In the genomic region with DNA sequence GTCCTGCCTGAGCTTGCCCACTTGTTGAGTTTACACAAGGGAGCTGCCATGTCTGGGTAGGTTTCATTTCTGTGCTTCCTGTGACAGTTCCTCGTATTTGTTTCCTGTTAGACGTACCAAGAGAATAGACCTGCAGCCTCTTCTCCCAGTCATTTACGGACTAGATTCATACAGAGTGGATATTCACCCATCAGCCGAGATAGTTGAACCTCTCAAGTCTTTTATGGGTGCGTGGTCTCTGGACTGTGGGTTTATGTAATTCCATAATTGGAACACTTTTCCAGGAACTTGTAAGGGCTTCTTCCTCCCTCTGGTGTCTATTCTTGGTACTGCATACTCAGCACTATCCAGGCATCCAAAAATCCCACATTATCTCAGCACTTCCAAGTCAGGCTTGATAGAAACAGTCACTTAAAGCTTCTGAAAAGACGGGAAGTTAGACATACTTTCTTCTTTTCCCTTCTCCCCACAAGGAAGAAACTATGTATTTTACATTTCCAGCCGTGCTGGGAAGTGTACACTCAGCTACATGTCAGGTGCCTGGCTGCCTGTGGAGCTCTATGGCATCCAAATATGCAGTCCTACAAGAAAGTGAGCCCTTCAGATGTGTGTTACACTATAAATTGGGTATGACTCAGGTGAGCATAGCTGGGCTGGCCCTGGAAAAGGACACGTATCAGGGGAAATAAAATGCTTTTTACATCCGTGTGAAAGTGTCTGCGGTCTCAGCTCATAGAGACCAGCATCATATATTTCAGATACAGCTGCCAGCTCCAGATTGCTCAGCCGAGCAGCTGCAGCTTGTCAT, we compare ENCODE assay signal across 8 mouse cellular contexts. TPM values are rescaled to one million over a fixed set of nuclear protein-coding genes. Genes with fewer than 3 reads are reported as not detected.
DNase-seq lines count a peak whose midpoint lies in the region; ATAC-seq and TF ChIP-seq lines count a peak whose summit lies in the region.

No protein-coding gene starts in this region.

- TF ChIP-seq CTCF in gastrocnemius, adult 2 months (IDR thresholded peaks at IDR 0.05), result peak; percentile 90; the same call in 1 of the 2 replicates

- H3K9ac ChIP-seq in hindbrain, embryonic 14.5 days, result peak overlapping the region; percentile 7; the same call in 1 of the 2 replicates
- H3K9ac ChIP-seq in stomach, embryonic 16.5 days (ENCODE audit: low read length), result no peak overlapping the region

- peak; percentile 40 for ATAC-seq in hindbrain, embryonic 14.5 days (ENCODE audit: low FRiP score)
- 0 out of 2 replicates have a peak, but pooled peaks have one; percentile 32 for ATAC-seq in stomach, embryonic 16.5 days (ENCODE audit: insufficient read depth, low FRiP score)

- intact Hi-C loops in gastrocnemius, adult 2 months (cut with DNase I), result loop anchor here (1.0 kb wide), 1 partner anchor 47 kb away; no protein-coding TSS in a partner anchor

- peak overlapping the region; percentile 72 for H3K4me3 ChIP-seq in gastrocnemius, adult 2 months
- no peak overlapping the region for H3K4me3 ChIP-seq in forebrain, embryonic 10.5 days
- H3K4me3 ChIP-seq in hindbrain, embryonic 14.5 days (replicated peaks; ENCODE audit: low read length), result no peak overlapping the region
- 0 out of 2 replicates have a peak overlapping the region, but pooled peaks have one; percentile 14 for H3K4me3 ChIP-seq in stomach, embryonic 16.5 days (replicated peaks; ENCODE audit: low read length)

- peak overlapping the region; percentile 11; the same call in 1 of the 2 replicates for H3K4me2 ChIP-seq in hindbrain, embryonic 14.5 days (replicated peaks)
- H3K4me2 ChIP-seq in stomach, embryonic 16.5 days (ENCODE audit: low read depth, low read length), result peak overlapping the region; percentile 43; the same call in 1 of the 2 replicates

- 78% methylated on average over 11 of the region's 11 CpGs for WGBS in forebrain, embryonic 10.5 days
- 59% methylated on average over 11 of the region's 11 CpGs for WGBS in hindbrain, embryonic 14.5 days
- WGBS in stomach, embryonic 16.5 days, result 57% methylated on average over 11 of the region's 11 CpGs

- peaks cover 7% of the 10 kb centered on the region; the same call in 1 of the 2 replicates for H3K36me3 ChIP-seq in forebrain, embryonic 10.5 days (replicated peaks)
- peaks cover 11% of the 10 kb centered on the region for H3K36me3 ChIP-seq in hindbrain, embryonic 14.5 days (replicated peaks; ENCODE audit: control insufficient read depth, insufficient read depth)
- H3K36me3 ChIP-seq in stomach, embryonic 16.5 days (ENCODE audit: control insufficient read depth, insufficient read depth, low read length), result no peaks in the 10 kb centered on the region

- peak overlapping the region; percentile 79 for H3K27ac ChIP-seq in gastrocnemius, adult 2 months
- H3K27ac ChIP-seq in forebrain, embryonic 10.5 days, result 0 out of 2 replicates have a peak overlapping the region, but pooled peaks have one; percentile 21
- 0 out of 2 replicates have a peak overlapping the region, but pooled peaks have one; percentile 14 for H3K27ac ChIP-seq in hindbrain, embryonic 14.5 days
- peak overlapping the region; percentile 37; the same call in 1 of the 2 replicates for H3K27ac ChIP-seq in stomach, embryonic 16.5 days (ENCODE audit: low read length)

- H3K9me3 ChIP-seq in forebrain, embryonic 10.5 days, result no peaks in the 10 kb centered on the region
- no peaks in the 10 kb centered on the region for H3K9me3 ChIP-seq in hindbrain, embryonic 14.5 days (ENCODE audit: control insufficient read depth, low read length)
- H3K9me3 ChIP-seq in stomach, embryonic 16.5 days (replicated peaks; ENCODE audit: control insufficient read depth, low read length), result no peaks in the 10 kb centered on the region

- DNase-seq in gastrocnemius, adult 2 months, result peak; percentile 19
- DNase-seq in gastrocnemius, postnatal 10 days, result no peak
- DNase-seq in adrenal gland, postnatal 14 days, result peak; percentile 55
- no peak for DNase-seq in forebrain, embryonic 10.5 days (ENCODE audit: extremely low spot score, low spot score)
- peak; percentile 86 for DNase-seq in hindbrain, embryonic 14.5 days (ENCODE audit: low spot score)
- peak; percentile 35 for DNase-seq in layer of hippocampus, adult 9-11 months
- peak; percentile 73 for DNase-seq in mesoderm, embryonic 11.5 days (ENCODE audit: low read depth, low spot score)

- H3K27me3 ChIP-seq in forebrain, embryonic 10.5 days (ENCODE audit: poor library complexity, severe bottlenecking), result no peaks in the 10 kb centered on the region
- no peaks in the 10 kb centered on the region for H3K27me3 ChIP-seq in hindbrain, embryonic 14.5 days (ENCODE audit: control insufficient read depth, insufficient read depth, low read length)
- H3K27me3 ChIP-seq in stomach, embryonic 16.5 days (ENCODE audit: control insufficient read depth, insufficient read depth, low read length), result no peaks in the 10 kb centered on the region

- peaks cover 5% of the 10 kb centered on the region; the same call in 1 of the 2 replicates for H3K4me1 ChIP-seq in forebrain, embryonic 10.5 days
- H3K4me1 ChIP-seq in hindbrain, embryonic 14.5 days (replicated peaks; ENCODE audit: control insufficient read depth, insufficient read depth, low read length), result no peaks in the 10 kb centered on the region
- 0 out of 2 replicates have a peak, but pooled peaks cover 3% of the 10 kb centered on the region for H3K4me1 ChIP-seq in stomach, embryonic 16.5 days (ENCODE audit: control insufficient read depth, insufficient read depth, low read length)

RNA-seq across cellular contexts. Expression of a gene that starts 20.9 kb away (rescaled TPM):
- total RNA-seq in gastrocnemius, adult 2 months (2021), result under 1 TPM; 0.70 to 0.74 TPM
- total RNA-seq in gastrocnemius, postnatal 10 days (2021), result under 1 TPM; 0.38 to 0.52 TPM
- 0.94 and 2.0 TPM in 2 replicates for total RNA-seq in adrenal gland, postnatal 14 days (2021)
- polyA plus RNA-seq in forebrain, embryonic 10.5 days (2016; fragmentation: Nextera tagmentation; extraction: Ambion mirVana), result 1.1 and 1.7 TPM in 2 replicates
- 8.3 and 8.5 TPM in 2 replicates for polyA plus RNA-seq in hindbrain, embryonic 14.5 days (2014; fragmentation: Nextera tagmentation; extraction: Ambion mirVana)
- polyA plus RNA-seq in stomach, embryonic 16.5 days (2015; fragmentation: Nextera tagmentation; extraction: Ambion mirVana), result 1.2 and 1.3 TPM in 2 replicates

RNA-seq across cellular contexts. Expression of a gene that starts 27.5 kb away (rescaled TPM):
- total RNA-seq in gastrocnemius, adult 2 months (2021), result 1 to 10 TPM; 5.7 to 6.8 TPM
- total RNA-seq in gastrocnemius, postnatal 10 days (2021), result 1 to 10 TPM; 3.2 to 3.4 TPM
- total RNA-seq in adrenal gland, postnatal 14 days (2021), result 81.5 and 84.5 TPM in 2 replicates
- polyA plus RNA-seq in forebrain, embryonic 10.5 days (2016; fragmentation: Nextera tagmentation; extraction: Ambion mirVana), result 1.7 and 1.9 TPM in 2 replicates
- 2.0 and 2.2 TPM in 2 replicates for polyA plus RNA-seq in hindbrain, embryonic 14.5 days (2014; fragmentation: Nextera tagmentation; extraction: Ambion mirVana)
- 5.7 and 6.4 TPM in 2 replicates for polyA plus RNA-seq in stomach, embryonic 16.5 days (2015; fragmentation: Nextera tagmentation; extraction: Ambion mirVana)

Comparison
In these comparisons a context has a peak if more than half of its experiments do, and no peak if none do; other contexts are left out.
1. DNase-seq: peak in gastrocnemius, adult 2 months (single experiment), adrenal gland, postnatal 14 days (single experiment), hindbrain, embryonic 14.5 days (single experiment), layer of hippocampus, adult 9-11 months (single experiment) and mesoderm, embryonic 11.5 days (single experiment); none in gastrocnemius, postnatal 10 days (single experiment) and forebrain, embryonic 10.5 days (single experiment).
2. H3K27ac ChIP-seq: peak in every context shown above with its lines; median percentile 79 in gastrocnemius, adult 2 months; 37 in stomach, embryonic 16.5 days; 21 in forebrain, embryonic 10.5 days; 14 in hindbrain, embryonic 14.5 days.
3. H3K4me3 ChIP-seq: peak in gastrocnemius, adult 2 months (single experiment) and stomach, embryonic 16.5 days (single experiment); none in forebrain, embryonic 10.5 days (single experiment) and hindbrain, embryonic 14.5 days (single experiment).
4. RNA of a gene that starts 27.5 kb away (total RNA-seq): 81.5 to 84.5 TPM in adrenal gland, postnatal 14 days; 5.7 to 6.8 TPM in gastrocnemius, adult 2 months and 3.2 to 3.4 TPM in gastrocnemius, postnatal 10 days; every median in the first group is over 10 times any median in the second.